Mouse (Mus musculus): ENCODE data around the gene Pdia5. TPM values are rescaled to one million over a fixed set of nuclear protein-coding genes. Genes with fewer than 3 reads are reported as not detected.

Gene Pdia5
- polyA plus RNA-seq, 1 experiment from 2014 or later, result 49.4 TPM

DNA sequence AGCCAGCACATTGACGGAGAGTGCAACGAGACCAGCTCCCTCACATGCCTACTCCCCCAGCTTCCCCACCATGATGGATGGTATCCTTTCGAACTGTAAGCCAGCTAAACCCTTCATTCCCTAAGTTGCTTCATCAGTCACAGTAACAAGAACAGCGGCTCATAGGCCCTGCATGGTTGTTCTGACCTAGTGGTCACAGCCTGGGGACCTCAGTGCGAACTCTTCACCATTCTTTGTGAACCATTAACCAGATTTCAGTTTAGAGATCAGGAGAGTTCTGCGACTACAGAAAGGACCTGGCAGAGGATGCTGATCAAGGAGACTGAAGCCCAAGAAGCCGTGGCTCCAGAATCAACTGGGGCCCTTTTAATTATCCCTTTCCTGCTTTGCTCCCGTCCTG, 13.6 kb upstream of the Pdia5 start:
- Histone ChIP-seq H3K36me3 (no peaks in the 10 kb centered on the region), H3K4me1 (no peaks in the 10 kb centered on the region), H3K4me3 (no peak overlapping the region), H3K9ac (no peak overlapping the region), H3K27me3 (replicated peaks) (no peaks in the 10 kb centered on the region; the same call in 1 of the 2 replicates), H3K4me2 (no peak overlapping the region), H3K27ac (no peak overlapping the region), H3K9me3 (replicated peaks) (no peaks in the 10 kb centered on the region; the same call in 1 of the 2 replicates)
- WGBS (ENCODE audit: insufficient replicate concordance), result 67% methylated on average over 8 of the region's 8 CpGs
- no peak for ATAC-seq

DNA sequence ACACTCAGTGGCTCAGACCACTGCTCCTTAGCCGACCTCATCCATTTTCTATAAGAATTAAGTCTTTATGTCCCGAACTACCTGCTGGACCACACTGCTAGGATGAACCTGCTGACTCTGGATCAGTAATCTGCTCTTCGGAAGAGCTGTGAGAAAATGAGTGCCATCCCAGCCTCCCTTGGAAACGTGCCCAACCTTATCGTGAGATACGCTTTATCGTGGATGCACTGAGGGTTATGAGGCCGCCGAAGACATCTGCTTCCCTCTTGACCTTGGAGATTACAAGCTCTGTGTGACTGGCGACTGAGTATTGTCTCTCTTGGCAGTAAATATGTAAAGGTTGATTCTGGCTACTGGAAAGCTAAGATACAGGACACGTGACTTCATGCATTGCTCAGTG, 11.8 kb upstream of the Pdia5 start:
- no peaks in the 10 kb centered on the region for H3K36me3 ChIP-seq
- no peak overlapping the region for H3K27ac ChIP-seq
- 67% methylated on average over 11 of the region's 11 CpGs for WGBS (ENCODE audit: insufficient replicate concordance)
- no peaks in the 10 kb centered on the region; the same call in 1 of the 2 replicates for H3K9me3 ChIP-seq (replicated peaks)
- ATAC-seq, result no peak
- no peak overlapping the region for H3K9ac ChIP-seq
- H3K4me3 ChIP-seq, result no peak overlapping the region
- H3K4me1 ChIP-seq, result no peaks in the 10 kb centered on the region
- no peaks in the 10 kb centered on the region for H3K27me3 ChIP-seq (replicated peaks)
- no peak overlapping the region for H3K4me2 ChIP-seq

DNA sequence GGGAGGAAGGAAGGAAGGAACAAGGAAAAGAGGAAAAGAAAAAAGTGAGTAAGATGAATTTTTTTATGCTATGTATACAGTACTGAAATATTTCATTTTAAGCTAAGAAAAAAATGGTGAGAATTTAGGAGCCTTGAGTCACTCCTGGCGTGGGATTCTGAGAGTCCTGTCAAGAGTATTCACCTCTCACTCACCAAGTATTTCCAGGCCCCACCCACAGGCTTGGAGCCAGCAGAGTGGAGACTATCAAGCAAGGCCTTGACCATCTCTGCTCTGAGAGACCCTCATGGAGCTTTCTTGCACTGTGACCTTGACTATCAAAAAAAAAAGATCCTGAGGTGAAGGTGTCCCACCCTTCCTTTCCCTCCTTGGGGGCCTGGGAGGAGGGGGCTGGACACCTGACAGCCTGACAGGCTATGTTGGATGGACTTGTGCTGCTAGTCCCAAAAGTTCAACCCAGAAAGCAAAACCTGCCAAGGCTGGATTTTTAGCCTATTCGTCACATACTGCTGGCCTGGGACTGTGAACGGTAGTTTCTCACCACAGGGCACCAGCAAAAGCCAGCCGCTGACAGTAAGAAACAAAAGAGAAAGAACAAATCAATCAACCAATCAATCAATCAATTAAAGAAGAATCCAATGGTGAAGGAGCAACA, 10.6 kb upstream of the Pdia5 start:
- H3K27me3 ChIP-seq (replicated peaks), result no peaks in the 10 kb centered on the region
- WGBS (ENCODE audit: insufficient replicate concordance), result 66% methylated on average over 4 of the region's 4 CpGs
- no peak overlapping the region for H3K9ac ChIP-seq
- no peaks in the 10 kb centered on the region; the same call in 1 of the 2 replicates for H3K9me3 ChIP-seq (replicated peaks)
- H3K4me3 ChIP-seq, result no peak overlapping the region
- no peak for ATAC-seq
- no peak overlapping the region for H3K4me2 ChIP-seq
- H3K27ac ChIP-seq, result no peak overlapping the region
- H3K36me3 ChIP-seq, result no peaks in the 10 kb centered on the region
- H3K4me1 ChIP-seq, result no peaks in the 10 kb centered on the region

DNA sequence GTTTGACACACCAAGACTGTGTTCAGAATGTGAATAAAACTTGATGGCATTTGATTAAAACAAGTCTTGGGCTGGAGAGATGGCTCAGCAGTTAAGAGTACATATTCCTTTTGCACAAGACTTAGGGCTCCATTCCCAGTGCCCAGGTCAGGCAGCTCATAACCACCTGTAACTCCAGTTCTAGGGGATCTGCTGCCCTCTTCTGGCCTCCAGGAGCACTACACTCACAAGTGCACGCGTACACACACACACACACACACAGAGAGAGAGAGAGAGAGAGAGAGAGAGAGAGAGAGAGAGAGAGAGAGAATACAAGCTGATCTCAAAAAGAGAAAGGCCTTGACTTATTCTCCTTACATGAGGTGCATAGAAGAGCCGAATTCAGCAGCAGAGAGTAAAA, 9.7 kb upstream of the Pdia5 start:
- Histone ChIP-seq H3K36me3 (no peaks in the 10 kb centered on the region), H3K9me3 (replicated peaks) (no peaks in the 10 kb centered on the region; the same call in 1 of the 2 replicates), H3K4me2 (no peak overlapping the region), H3K9ac (no peak overlapping the region), H3K4me1 (no peaks in the 10 kb centered on the region), H3K27ac (no peak overlapping the region), H3K27me3 (replicated peaks) (no peaks in the 10 kb centered on the region), H3K4me3 (no peak overlapping the region)
- no peak for ATAC-seq
- 71% methylated on average over 3 of the region's 3 CpGs for WGBS (ENCODE audit: insufficient replicate concordance)

DNA sequence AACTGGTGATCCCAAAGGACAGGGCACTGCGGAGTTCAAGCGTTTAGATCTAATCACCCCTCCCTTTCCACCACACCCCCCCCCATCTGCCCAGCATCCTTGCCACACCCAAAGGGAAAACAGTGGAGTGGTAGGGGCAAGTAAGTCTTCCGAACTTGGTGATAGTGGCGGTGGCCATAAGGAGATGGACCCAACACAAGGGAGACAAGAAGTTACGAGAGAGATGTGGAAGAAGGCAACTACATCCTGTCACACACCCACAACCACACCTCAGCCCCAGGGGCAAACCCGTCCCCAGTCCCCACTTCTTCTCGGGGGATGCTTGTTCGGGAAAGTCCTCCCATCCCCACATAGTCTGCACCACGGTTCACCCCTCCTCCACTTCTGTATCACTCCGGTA, 880 bp downstream of the Pdia5 start:
- no peak for ATAC-seq
- H3K9me3 ChIP-seq (replicated peaks), result no peaks in the 10 kb centered on the region
- H3K4me3 ChIP-seq, result peak overlapping the region; percentile 65
- peaks cover 36% of the 10 kb centered on the region for H3K4me1 ChIP-seq
- H3K9ac ChIP-seq, result peak overlapping the region; percentile 69
- WGBS (ENCODE audit: insufficient replicate concordance), result 6% methylated on average over 10 of the region's 10 CpGs
- H3K27ac ChIP-seq, result no peak overlapping the region
- peak overlapping the region; percentile 79 for H3K4me2 ChIP-seq
- no peaks in the 10 kb centered on the region for H3K36me3 ChIP-seq
- peaks cover 17% of the 10 kb centered on the region for H3K27me3 ChIP-seq (replicated peaks)

DNA sequence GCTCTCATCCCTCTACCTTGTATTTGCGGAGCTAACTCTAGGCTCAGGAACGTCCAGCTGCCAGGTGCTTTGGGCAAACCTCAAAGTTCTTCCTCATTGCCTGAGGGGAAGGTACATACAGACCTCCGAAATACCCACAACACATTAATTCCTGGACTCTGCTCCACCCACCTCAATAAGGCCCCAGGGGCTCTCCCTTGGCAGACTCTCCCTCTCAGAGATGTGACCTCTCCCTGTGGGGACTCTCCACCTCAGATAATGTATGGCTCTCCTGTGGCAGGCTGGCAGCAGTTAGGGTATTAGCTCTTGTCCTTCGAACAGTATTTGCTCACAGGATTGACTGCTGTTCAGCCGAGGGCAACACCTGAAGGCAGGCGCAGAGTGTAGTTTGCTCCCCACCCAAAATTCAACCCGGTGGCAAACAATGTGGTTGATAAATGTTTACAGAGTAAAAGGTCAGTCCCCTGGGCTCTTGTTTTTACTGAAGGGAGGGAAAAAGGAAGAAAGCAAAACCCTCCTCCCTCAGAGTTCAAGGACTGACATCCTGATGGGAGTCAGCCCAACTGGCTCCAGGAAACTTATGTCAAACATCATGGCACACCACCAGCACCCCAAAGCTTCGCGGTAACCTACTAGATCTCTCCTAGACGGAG, 1.5 kb downstream of the Pdia5 start:
- peak overlapping the region; percentile 42; the same call in 1 of the 2 replicates for H3K27ac ChIP-seq
- peak overlapping the region; percentile 65 for H3K4me3 ChIP-seq
- H3K9ac ChIP-seq, result no peak overlapping the region
- peaks cover 17% of the 10 kb centered on the region for H3K27me3 ChIP-seq (replicated peaks)
- peak overlapping the region; percentile 79 for H3K4me2 ChIP-seq
- peaks cover 42% of the 10 kb centered on the region for H3K4me1 ChIP-seq
- H3K9me3 ChIP-seq (replicated peaks), result no peaks in the 10 kb centered on the region
- no peak for ATAC-seq
- WGBS (ENCODE audit: insufficient replicate concordance), result 46% methylated on average over 10 of the region's 10 CpGs
- no peaks in the 10 kb centered on the region for H3K36me3 ChIP-seq

DNA sequence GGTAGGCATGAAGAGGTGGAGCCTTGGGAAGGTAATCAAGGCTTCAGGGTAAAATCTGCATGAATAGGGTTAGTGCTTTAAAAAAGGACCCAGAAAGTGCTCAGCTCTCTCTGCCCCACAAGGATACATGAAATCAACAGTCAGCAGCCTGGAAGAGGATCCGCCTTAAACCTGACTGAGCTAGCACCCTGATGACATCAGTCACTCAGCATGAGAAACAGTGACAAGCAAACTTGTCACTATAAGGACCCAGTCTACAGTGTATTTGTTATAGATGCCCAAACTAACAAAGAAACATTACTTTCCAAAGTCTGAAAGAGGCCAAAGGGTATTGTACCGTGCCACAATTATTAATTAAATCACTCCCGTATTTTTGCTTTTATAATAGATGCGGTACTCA, 2.9 kb downstream of the Pdia5 start:
- Histone ChIP-seq H3K36me3 (no peaks in the 10 kb centered on the region), H3K27ac (no peak overlapping the region), H3K27me3 (replicated peaks) (peaks cover 17% of the 10 kb centered on the region), H3K4me3 (no peak overlapping the region), H3K9ac (no peak overlapping the region), H3K4me1 (peaks cover 43% of the 10 kb centered on the region), H3K9me3 (replicated peaks) (no peaks in the 10 kb centered on the region), H3K4me2 (no peak overlapping the region)
- ATAC-seq, result no peak
- WGBS (ENCODE audit: insufficient replicate concordance), result 79% methylated on average over 4 of the region's 4 CpGs

DNA sequence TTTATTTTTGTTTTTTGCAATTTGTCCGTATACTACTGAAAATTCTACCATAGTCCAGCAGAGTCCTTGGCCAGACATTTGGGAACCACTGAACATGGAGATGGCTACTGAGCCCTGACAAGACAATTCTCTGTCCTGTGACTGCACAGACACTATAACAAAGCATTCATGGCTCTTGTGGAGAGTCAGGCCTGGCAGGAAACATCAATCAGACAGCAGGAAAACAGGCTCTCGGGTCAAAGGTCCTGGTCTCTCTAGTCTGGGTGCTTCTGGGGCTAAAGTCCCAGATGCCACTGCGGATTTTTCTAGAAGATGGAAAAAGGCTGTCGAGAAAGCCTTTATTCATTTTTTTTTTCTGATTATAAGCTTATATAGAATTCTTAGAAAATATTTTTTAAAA, 3.6 kb downstream of the Pdia5 start:
- ATAC-seq, result no peak
- no peaks in the 10 kb centered on the region for H3K9me3 ChIP-seq (replicated peaks)
- peaks cover 17% of the 10 kb centered on the region for H3K27me3 ChIP-seq (replicated peaks)
- 44% methylated on average over 4 of the region's 4 CpGs for WGBS (ENCODE audit: insufficient replicate concordance)
- H3K9ac ChIP-seq, result no peak overlapping the region
- peaks cover 43% of the 10 kb centered on the region for H3K4me1 ChIP-seq
- H3K36me3 ChIP-seq, result no peaks in the 10 kb centered on the region
- H3K4me3 ChIP-seq, result no peak overlapping the region
- no peak overlapping the region for H3K4me2 ChIP-seq
- no peak overlapping the region for H3K27ac ChIP-seq

DNA sequence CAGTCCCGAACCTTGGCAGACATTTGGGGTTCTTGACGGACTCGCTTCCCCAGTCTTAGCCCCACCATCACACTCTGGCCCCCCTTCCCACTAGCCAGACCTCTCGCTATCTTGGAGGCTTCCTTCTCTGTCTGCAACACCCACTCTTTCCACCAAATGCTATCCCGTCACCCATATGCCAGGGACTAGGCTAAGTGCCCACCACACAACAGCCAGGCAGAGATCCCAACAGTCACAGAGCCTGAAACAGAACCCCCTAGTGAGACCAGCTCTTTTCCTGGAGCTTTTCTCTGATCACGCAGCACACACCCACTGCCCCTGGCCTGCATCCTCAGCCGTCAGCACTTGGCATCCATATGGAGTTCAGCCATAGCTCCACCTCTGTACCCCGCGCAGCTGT, 5.0 kb downstream of the Pdia5 start:
- ATAC-seq, result no peak
- no peak overlapping the region for H3K4me2 ChIP-seq
- peaks cover 43% of the 10 kb centered on the region for H3K4me1 ChIP-seq
- H3K27ac ChIP-seq, result no peak overlapping the region
- no peaks in the 10 kb centered on the region for H3K9me3 ChIP-seq (replicated peaks)
- 81% methylated on average over 9 of the region's 9 CpGs for WGBS (ENCODE audit: insufficient replicate concordance)
- peaks cover 12% of the 10 kb centered on the region for H3K27me3 ChIP-seq (replicated peaks)
- no peak overlapping the region for H3K4me3 ChIP-seq
- no peaks in the 10 kb centered on the region for H3K36me3 ChIP-seq
- no peak overlapping the region for H3K9ac ChIP-seq

DNA sequence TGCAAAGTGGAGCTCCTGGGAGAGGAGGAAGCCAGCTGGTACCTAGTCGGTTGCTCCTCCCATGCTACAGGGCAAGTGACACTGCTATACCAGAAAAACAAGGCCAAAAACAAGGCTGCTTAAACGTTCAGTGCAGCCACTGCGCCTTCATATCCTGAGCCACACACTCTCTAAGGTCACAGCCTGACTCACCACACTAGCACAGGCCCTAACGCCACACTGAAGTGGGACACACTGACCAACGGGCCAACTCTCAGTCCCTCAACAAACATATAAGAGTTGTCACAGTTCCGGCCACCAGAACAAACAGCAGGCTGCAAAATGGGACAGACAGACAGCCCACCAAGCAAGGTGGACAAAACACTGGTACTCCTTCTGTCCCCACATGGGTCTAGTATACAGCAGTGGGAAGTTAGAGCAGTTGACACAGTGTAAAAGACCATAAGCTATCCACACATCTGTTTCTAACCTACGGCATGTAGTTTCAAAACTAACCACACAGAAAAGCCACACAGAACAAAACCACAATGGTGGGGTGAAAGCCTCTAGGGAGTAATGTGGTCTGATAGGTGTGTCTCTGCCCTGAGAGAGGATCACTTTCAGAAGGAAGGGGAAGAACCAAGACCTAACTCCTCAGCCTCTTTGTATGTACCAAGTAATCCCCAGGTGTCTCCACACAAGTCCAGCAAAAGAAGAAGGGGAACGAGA, 6.0 kb downstream of the Pdia5 start:
- Histone ChIP-seq H3K4me2 (no peak overlapping the region), H3K9ac (no peak overlapping the region), H3K27me3 (replicated peaks) (peaks cover 2% of the 10 kb centered on the region; the same call in 1 of the 2 replicates), H3K27ac (no peak overlapping the region), H3K36me3 (peaks cover 4% of the 10 kb centered on the region; the same call in 1 of the 2 replicates), H3K4me3 (no peak overlapping the region), H3K4me1 (peaks cover 36% of the 10 kb centered on the region), H3K9me3 (replicated peaks) (no peaks in the 10 kb centered on the region)
- no peak for ATAC-seq
- WGBS (ENCODE audit: insufficient replicate concordance), result 59% methylated on average over 8 of the region's 8 CpGs

DNA sequence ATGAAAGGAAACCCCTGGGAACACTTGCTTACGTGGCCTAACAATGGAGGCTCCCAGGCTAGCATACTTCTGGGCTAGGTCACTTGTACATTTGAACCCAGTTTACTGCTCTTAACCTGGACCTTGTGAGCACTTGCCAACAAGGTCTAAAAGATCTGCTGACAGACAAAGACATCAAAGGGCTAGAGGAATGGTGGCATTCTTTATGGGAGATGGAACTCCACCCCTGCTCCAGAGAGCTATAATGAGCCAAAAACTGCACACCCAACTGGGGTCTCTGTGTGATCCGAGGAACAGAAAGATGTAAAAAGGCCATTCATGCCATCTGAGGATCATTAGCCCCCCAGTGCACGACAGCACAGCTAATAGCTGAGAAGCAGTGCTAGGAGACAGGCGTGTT, 6.6 kb downstream of the Pdia5 start:
- Histone ChIP-seq H3K27me3 (replicated peaks) (no peaks in the 10 kb centered on the region), H3K4me1 (peaks cover 33% of the 10 kb centered on the region), H3K9ac (no peak overlapping the region), H3K4me2 (no peak overlapping the region), H3K27ac (no peak overlapping the region), H3K9me3 (replicated peaks) (no peaks in the 10 kb centered on the region), H3K4me3 (no peak overlapping the region), H3K36me3 (peaks cover 4% of the 10 kb centered on the region; the same call in 1 of the 2 replicates)
- no peak for ATAC-seq
- 61% methylated on average over 4 of the region's 4 CpGs for WGBS (ENCODE audit: insufficient replicate concordance)

DNA sequence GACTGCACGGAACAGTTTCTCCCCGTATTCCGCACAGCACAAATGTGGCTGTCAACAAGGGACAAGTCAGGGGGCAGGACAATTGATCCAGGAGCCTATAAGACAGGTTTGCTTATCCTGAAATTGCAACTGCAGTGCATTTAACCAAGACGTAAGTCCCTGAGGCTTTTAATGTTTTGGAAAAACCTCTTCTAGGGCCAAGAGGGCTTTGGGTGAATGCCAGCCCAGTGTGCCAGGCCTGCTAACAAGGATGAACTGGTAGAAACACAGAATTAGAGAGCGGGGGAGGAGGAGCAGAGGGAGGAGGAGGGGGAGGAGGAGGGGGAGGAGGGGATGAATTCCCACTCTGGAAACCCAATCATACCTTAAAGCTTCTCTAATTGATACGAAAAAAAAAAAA, 11.4 kb downstream of the Pdia5 start:
- peaks cover 4% of the 10 kb centered on the region; the same call in 1 of the 2 replicates for H3K36me3 ChIP-seq
- no peak overlapping the region for H3K27ac ChIP-seq
- 0 out of 2 replicates have a peak, but pooled peaks cover 2% of the 10 kb centered on the region for H3K4me1 ChIP-seq
- no peak for ATAC-seq
- no peaks in the 10 kb centered on the region for H3K9me3 ChIP-seq (replicated peaks)
- no peak overlapping the region for H3K4me2 ChIP-seq
- H3K27me3 ChIP-seq (replicated peaks), result no peaks in the 10 kb centered on the region
- no peak overlapping the region for H3K9ac ChIP-seq
- no peak overlapping the region for H3K4me3 ChIP-seq
- WGBS (ENCODE audit: insufficient replicate concordance), result 78% methylated on average over 6 of the region's 6 CpGs

Data from liver, embryonic 12.5 days (tissue).